Mouse (Mus musculus) splenic B cell, adult 2 months (primary cell): ENCODE measurements at regions not wholly inside any gene's neighbourhood (a gene's known extent, or its start where the extent isn't known, plus 50 kb on each side); places are given as distances from the start of the nearest gene placed in this dataset.

Experiments
- DNase-seq: peaks from one replicate; pipeline ENCODE4 v3.0.0-alpha.2; 2011; ENCODE audit warnings: low read depth, low spot score
- H3K27me3 ChIP-seq: 2 replicates; pipeline ENCODE4 v1.6.1; 2012; ENCODE audit warnings: mild to moderate bottlenecking, low read length, moderate library complexity, mixed read lengths; ENCODE audit not compliant: control insufficient read depth, poor library complexity, insufficient read depth, severe bottlenecking
- H3K36me3 ChIP-seq: 2 replicates; pipeline ENCODE4 v1.6.1; 2012; ENCODE audit warnings: mild to moderate bottlenecking, low read length, moderate library complexity, mixed read lengths; ENCODE audit not compliant: control insufficient read depth, poor library complexity, insufficient read depth, severe bottlenecking

DNA sequence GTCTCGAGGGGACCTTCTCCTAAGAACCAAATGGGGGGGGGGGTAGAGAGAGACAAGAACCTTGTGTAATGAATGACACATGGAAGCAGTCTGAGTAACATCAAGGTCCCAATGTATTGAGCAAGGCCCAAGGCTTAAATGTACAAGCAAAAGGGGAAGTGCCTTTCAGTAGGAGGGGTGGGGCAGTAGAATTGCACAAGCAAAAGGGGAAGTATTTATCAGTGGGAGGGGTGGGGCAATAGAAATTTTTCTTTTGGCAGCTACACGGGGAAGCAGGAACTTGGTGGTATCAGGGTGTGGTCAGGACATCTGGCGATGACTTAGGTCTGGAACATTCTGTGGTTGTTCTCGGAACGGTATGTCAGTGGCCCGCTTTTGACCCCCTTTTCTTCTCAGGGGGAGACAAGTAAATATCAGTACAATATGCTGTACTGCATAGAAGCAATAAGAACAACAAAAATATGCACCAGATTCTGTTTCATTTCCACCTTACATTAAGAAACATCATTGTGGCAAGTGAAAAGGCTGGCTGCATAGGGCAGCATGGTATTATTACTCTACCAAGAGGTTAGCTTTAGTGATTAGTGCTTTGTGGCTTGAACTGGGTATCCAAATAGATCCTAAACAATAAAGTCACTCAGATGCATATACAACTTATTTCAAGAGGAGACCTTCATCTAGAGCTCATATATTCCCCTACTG is 247.5 kb upstream of the Sema3a start:
- DNase-seq: peak; percentile 13
- Histone ChIP-seq H3K27me3 (no peaks in the 10 kb centered on the region), H3K36me3 (no peaks in the 10 kb centered on the region)

- Histone ChIP-seq H3K36me3 (no peaks in the 10 kb centered on the region), H3K27me3 (no peaks in the 10 kb centered on the region)
- no peak for DNase-seq
Observed at GRCm38 (mm10) chr5:12892333-12892732, 232.9 kb upstream of the Sema3a start.

DNA sequence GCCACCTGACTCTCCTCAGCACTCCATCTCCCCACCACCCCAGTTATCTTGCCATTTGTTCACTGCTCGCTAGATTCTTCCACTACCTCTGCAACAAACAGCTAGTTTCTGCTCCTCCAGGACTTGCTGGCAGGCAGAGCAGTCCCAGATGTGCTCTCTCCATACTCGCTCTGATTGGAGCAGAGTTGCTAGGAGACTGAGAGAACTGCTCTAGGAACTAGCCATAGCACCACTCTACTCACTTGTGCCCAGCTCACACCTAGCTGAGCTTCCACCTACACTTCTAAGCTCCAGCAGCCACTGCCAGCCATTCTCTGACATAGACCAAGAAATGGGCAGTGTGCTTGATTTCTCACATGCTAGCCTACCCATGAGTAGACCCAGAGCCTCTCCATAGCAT is 230.6 kb upstream of the Sema3a start:
- no peaks in the 10 kb centered on the region for H3K36me3 ChIP-seq
- no peak for DNase-seq
- H3K27me3 ChIP-seq: no peaks in the 10 kb centered on the region

GRCm38 (mm10) chr5:12910741-12911140 is 214.5 kb upstream of the Sema3a start:
- H3K27me3 ChIP-seq: no peaks in the 10 kb centered on the region
- DNase-seq: no peak
- no peaks in the 10 kb centered on the region for H3K36me3 ChIP-seq

DNA sequence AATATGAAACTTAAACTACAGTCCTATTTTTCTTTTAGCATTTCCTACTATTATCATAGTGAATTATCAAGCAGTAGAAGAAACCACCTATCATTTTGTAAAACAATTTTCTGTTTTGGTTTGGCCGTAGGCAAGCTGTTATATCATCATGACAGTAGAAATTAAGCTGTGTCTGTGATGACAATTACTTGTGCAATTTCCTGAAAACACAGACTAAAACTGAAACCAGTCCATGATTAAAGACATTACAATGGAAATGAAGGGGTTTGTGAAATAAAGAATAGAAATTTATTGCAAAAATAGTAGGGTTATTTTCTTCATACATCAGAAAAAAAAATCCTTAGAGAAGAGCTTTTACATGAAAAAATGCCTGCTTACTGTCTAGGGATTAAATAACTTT is 210.8 kb upstream of the Sema3a start:
- Histone ChIP-seq H3K36me3 (no peaks in the 10 kb centered on the region), H3K27me3 (no peaks in the 10 kb centered on the region)
- no peak for DNase-seq

GRCm38 (mm10) chr5:12919335-12919734 is 205.9 kb upstream of the Sema3a start:
- Histone ChIP-seq H3K27me3 (no peaks in the 10 kb centered on the region), H3K36me3 (no peaks in the 10 kb centered on the region)
- DNase-seq: no peak

- H3K36me3 ChIP-seq: no peaks in the 10 kb centered on the region
- H3K27me3 ChIP-seq: no peaks in the 10 kb centered on the region
- no peak for DNase-seq
Observed at GRCm38 (mm10) chr5:12922889-12923288, 202.3 kb upstream of the Sema3a start.

- Histone ChIP-seq H3K27me3 (no peaks in the 10 kb centered on the region), H3K36me3 (no peaks in the 10 kb centered on the region)
- DNase-seq: no peak
Observed at GRCm38 (mm10) chr5:12925466-12925865, 199.7 kb upstream of the Sema3a start.

DNA sequence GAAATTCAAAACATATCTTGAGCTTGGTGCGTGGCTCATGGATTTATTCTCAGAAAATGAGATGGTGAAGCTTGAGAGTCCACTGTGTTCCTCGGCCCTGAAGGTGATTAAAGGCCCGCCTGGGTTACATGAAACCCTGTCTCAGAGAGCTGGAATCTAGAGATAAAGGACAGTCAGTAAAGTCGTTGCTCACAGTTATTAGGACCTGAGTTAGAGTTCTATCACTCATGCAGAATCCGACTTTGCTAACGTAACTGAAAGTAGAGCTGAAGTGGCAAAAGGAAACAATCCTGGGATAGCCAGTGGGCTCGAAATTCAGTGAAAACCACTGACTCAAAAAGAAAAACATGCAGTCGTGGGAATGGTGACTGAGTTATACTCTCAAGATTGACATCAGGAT is 198.9 kb upstream of the Sema3a start:
- no peak for DNase-seq
- Histone ChIP-seq H3K27me3 (no peaks in the 10 kb centered on the region), H3K36me3 (no peaks in the 10 kb centered on the region)

DNA sequence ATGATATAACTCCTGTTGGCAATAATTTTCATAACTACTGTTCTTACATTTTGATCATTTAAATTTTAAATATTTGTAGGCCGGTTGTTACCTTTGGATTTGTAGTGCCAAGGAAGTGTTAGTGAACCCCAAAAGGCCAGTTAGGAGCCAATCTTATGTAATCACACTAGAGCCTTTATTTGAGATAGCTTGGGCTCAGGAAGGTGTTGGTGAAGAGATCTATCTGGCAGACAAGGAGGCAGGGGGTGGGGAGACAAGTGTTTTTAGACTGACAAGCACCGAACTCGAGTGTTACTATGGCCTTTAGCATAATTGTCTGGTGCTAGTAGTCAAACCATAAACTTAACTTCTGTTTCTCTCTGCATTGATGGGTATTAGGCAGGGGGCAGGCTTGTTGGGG is 198.0 kb upstream of the Sema3a start:
- DNase-seq: no peak
- H3K36me3 ChIP-seq: no peaks in the 10 kb centered on the region
- H3K27me3 ChIP-seq: no peaks in the 10 kb centered on the region

GRCm38 (mm10) chr5:12937052-12937451 is 188.2 kb upstream of the Sema3a start:
- Histone ChIP-seq H3K27me3 (no peaks in the 10 kb centered on the region), H3K36me3 (no peaks in the 10 kb centered on the region)
- no peak for DNase-seq

DNA sequence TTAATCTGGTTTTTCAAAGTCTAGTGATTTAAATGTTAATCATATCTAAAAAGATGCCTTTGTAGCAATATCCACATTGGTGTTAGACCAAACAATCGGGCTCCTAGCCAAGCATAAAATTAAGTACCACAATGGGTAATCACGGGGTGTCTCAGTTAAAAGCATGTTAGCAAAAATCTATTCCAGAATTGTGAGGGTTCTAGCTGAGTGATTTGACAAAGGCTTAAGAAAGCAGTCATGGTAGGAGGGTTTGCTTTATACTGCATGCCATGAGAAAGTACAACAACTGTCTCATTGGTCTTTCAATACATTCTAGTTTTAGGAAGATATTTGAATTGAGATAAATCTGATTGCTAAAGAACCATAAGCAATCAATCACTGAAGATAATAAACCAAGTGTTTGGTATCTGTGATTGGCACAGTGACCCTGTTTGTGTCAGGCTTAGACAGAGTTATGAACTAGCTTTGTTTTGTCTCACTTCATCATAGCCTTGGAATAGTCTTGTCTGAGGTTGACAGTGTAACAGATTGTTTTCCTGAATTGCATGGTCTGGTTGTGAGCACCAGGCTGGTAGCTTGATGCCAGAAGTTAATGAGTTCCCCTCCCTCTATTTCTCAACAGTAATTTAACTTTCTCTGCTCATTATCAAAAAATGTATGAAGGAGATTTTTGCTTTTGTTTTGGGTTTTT is 186.9 kb upstream of the Sema3a start:
- Histone ChIP-seq H3K36me3 (no peaks in the 10 kb centered on the region), H3K27me3 (no peaks in the 10 kb centered on the region)
- DNase-seq: no peak

DNA sequence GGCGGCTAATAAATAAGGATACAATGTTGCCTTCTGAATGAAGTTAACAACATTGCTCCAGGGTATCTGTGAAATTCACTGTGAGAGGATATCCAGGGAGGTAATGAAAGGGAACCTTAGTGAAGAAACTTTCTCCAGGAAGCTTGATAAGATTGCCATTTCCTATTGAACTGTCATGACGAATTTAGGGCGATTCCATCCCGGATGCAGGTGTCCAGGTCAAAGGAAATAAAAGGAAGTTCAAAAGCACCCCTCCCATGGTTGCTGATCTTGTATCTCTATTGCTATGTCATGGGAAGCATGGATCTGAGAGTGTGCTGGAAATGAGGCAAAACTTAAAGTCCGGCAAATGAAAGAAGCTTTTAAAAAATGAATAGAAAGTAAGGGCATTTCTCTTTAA is 180.7 kb upstream of the Sema3a start:
- H3K36me3 ChIP-seq: no peaks in the 10 kb centered on the region
- H3K27me3 ChIP-seq: no peaks in the 10 kb centered on the region
- no peak for DNase-seq

DNA sequence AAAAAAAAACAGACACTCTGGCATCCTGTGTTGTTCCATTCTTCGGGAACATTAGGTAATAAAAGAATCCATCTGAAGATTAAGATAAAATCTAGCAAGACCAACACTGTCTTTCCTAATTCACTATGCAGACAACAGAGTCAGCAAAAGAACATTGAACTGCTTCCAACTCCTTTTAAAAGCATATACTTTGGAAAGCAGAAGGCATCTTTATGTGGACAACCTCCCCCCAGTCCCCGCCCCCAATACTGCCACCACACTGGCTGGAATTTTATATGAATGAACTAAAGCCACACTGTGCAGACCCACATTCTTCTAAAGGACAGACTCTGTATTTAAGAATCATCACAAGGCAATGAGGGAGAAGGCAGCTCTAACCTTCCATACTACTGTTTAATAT is 176.7 kb upstream of the Sema3a start:
- no peak for DNase-seq
- no peaks in the 10 kb centered on the region for H3K27me3 ChIP-seq
- H3K36me3 ChIP-seq: no peaks in the 10 kb centered on the region

DNA sequence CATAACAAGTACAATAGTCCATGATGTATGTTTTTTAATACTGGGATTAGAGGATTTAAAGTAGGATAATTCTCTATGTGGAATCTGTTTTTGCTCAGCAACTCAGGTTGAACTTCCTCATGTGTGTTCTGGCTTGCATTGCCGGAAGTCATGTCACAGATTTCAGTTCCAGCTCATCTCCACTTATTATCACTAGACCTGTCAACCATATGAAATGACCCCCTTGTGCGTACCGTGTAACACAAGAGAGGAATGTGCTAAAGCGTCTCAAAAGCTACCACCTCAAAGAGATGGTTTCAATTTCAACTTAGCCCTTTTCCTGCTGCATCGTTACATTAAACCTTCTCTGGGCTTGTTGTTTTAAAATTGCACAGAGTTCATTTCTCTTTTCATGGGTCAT is 154.2 kb upstream of the Sema3a start:
- no peak for DNase-seq
- H3K36me3 ChIP-seq: no peaks in the 10 kb centered on the region
- H3K27me3 ChIP-seq: no peaks in the 10 kb centered on the region

- no peaks in the 10 kb centered on the region for H3K36me3 ChIP-seq
- H3K27me3 ChIP-seq: no peaks in the 10 kb centered on the region
- no peak for DNase-seq
Observed at GRCm38 (mm10) chr5:12973701-12974100, 151.5 kb upstream of the Sema3a start.
